Mouse (Mus musculus) limb, embryonic 14.5 days (tissue): ENCODE data around the gene Myzap. TPM values are rescaled to one million over a fixed set of nuclear protein-coding genes. Genes with fewer than 3 reads are reported as not detected.

Source experiments
- ATAC-seq: fragments of 200-750 bp; cut with Nextera tagmentation; 2 replicates; pipeline ENCODE4 v1.8.0; 2017; ENCODE audit warnings: low read depth, moderate number of reproducible peaks, moderate TSS enrichment; ENCODE audit not compliant: low FRiP score
- DNase-seq: peaks from one replicate; pipeline ENCODE4 v3.0.0-alpha.2; 2015; ENCODE audit warnings: low spot score
- H3K27ac ChIP-seq: fragments of 300-500 bp; sonication (generic); replicated peaks from 2 replicates; pipeline ENCODE4 v1.5.1; 2014; ENCODE audit warnings: low read depth, mild to moderate bottlenecking, low read length, moderate library complexity, mixed read lengths
- H3K27me3 ChIP-seq: fragments of 300-500 bp; sonication (generic); 2 replicates; pipeline ENCODE4 v1.6.1; 2014; ENCODE audit warnings: low read length, mixed read lengths; ENCODE audit not compliant: control insufficient read depth, insufficient read depth
- H3K36me3 ChIP-seq: fragments of 300-500 bp; sonication (generic); 2 replicates; pipeline ENCODE4 v1.6.1; 2014; ENCODE audit warnings: mild to moderate bottlenecking, low read length, moderate library complexity, mixed read lengths; ENCODE audit not compliant: control insufficient read depth, insufficient read depth
- H3K4me1 ChIP-seq: fragments of 300-500 bp; sonication (generic); 2 replicates; pipeline ENCODE4 v1.6.1; 2014; ENCODE audit warnings: antibody characterized with exemption, low read length, mixed read lengths; ENCODE audit not compliant: control insufficient read depth, insufficient read depth
- H3K4me2 ChIP-seq: fragments of 300-500 bp; sonication (generic); replicated peaks from 2 replicates; pipeline ENCODE4 v1.6.1; 2014; ENCODE audit warnings: low read depth, mild to moderate bottlenecking, low read length, moderate library complexity; ENCODE audit not compliant: severe bottlenecking
- H3K4me3 ChIP-seq: fragments of 300-500 bp; sonication (generic); replicated peaks from 2 replicates; pipeline ENCODE4 v1.5.1; 2014; ENCODE audit warnings: low read length
- H3K9ac ChIP-seq: fragments of 300-500 bp; sonication (generic); 2 replicates; pipeline ENCODE4 v1.6.1; 2014; ENCODE audit warnings: mild to moderate bottlenecking, low read depth, low read length, moderate library complexity; ENCODE audit not compliant: severe bottlenecking
- H3K9me3 ChIP-seq: fragments of 300-500 bp; sonication (generic); 2 replicates; pipeline ENCODE4 v1.6.1; 2016; ENCODE audit warnings: low read length; ENCODE audit not compliant: control insufficient read depth
- POLR2A ChIP-seq: fragments of 200-500 bp; IDR thresholded peaks from 2 replicates; pipeline ENCODE4 v1.8.0; 2012; ENCODE audit warnings: inconsistent platforms, mild to moderate bottlenecking, moderate library complexity, borderline replicate concordance; ENCODE audit not compliant: insufficient read depth, insufficient read length; ENCODE audit errors: extremely low read depth
- WGBS: fragments of 180-500 bp; shearing (Covaris S2); extraction: QIAGEN DNeasy Blood & Tissue Kit; methylation state at CpG from one replicate; pipeline ENCODE4 v1.1.7; 2014; 5-methylcytosine and 5-hydroxymethylcytosine counted together
- polyA plus RNA-seq, 2 experiments: library from polyadenylated mRNA; depleted of rRNA in 1 of 2; stranded (reverse) in 1 of 2; unstranded in 1 of 2; fragments of >200 nt; fragmentation: Nextera tagmentation in 1 of 2; extraction: Ambion mirVana in 1 of 2; gene quantifications; 2 replicates each; pipeline versions ENCODE4 v1.2.1 to v1.2.3; 2012 to 2014

Myzap gene
- polyA plus RNA-seq, 2 experiments, result 16.1 to 33.1 TPM

GRCm38 (mm10) chr9:71614643-71615042, 22.5 kb upstream of the Myzap start:
- no peaks in the 10 kb centered on the region for H3K36me3 ChIP-seq
- no peak overlapping the region for H3K4me2 ChIP-seq
- TF ChIP-seq POLR2A, result no peak
- H3K27ac ChIP-seq, result no peak overlapping the region
- H3K27me3 ChIP-seq, result no peaks in the 10 kb centered on the region
- H3K9ac ChIP-seq, result no peak overlapping the region
- H3K9me3 ChIP-seq, result no peaks in the 10 kb centered on the region
- DNase-seq (no peak), ATAC-seq (no peak)
- no peak overlapping the region for H3K4me3 ChIP-seq
- WGBS, result 15% methylated on average over 2 of the region's 2 CpGs
- peaks cover 2% of the 10 kb centered on the region for H3K4me1 ChIP-seq

GRCm38 (mm10) chr9:71612981-71613380, 20.8 kb upstream of the Myzap start:
- Histone ChIP-seq H3K4me3 (no peak overlapping the region), H3K9ac (no peak overlapping the region), H3K27me3 (no peaks in the 10 kb centered on the region), H3K4me2 (no peak overlapping the region), H3K9me3 (no peaks in the 10 kb centered on the region), H3K27ac (no peak overlapping the region), H3K36me3 (no peaks in the 10 kb centered on the region), H3K4me1 (peaks cover 11% of the 10 kb centered on the region)
- DNase-seq, result no peak
- no peak for TF ChIP-seq POLR2A
- no peak for ATAC-seq
- WGBS, result 91% methylated on average over 6 of the region's 6 CpGs

- H3K27ac ChIP-seq, result no peak overlapping the region
- DNase-seq (no peak), ATAC-seq (no peak)
- no peak for TF ChIP-seq POLR2A
- H3K4me2 ChIP-seq, result no peak overlapping the region
- H3K4me3 ChIP-seq, result no peak overlapping the region
- H3K4me1 ChIP-seq, result peaks cover 11% of the 10 kb centered on the region
- 56% methylated on average over 4 of the region's 4 CpGs for WGBS
- no peaks in the 10 kb centered on the region for H3K36me3 ChIP-seq
- H3K9ac ChIP-seq, result no peak overlapping the region
- H3K27me3 ChIP-seq, result no peaks in the 10 kb centered on the region
- H3K9me3 ChIP-seq, result no peaks in the 10 kb centered on the region
These were observed 19.7 kb upstream of the Myzap start for GRCm38 (mm10) chr9:71611876-71612275.

GRCm38 (mm10) chr9:71609010-71609409, 16.9 kb upstream of the Myzap start:
- Histone ChIP-seq H3K9me3 (no peaks in the 10 kb centered on the region), H3K4me1 (peaks cover 11% of the 10 kb centered on the region), H3K4me2 (no peak overlapping the region), H3K27ac (no peak overlapping the region), H3K4me3 (no peak overlapping the region), H3K27me3 (no peaks in the 10 kb centered on the region), H3K36me3 (no peaks in the 10 kb centered on the region), H3K9ac (no peak overlapping the region)
- DNase-seq (no peak), ATAC-seq (no peak)
- no peak for TF ChIP-seq POLR2A
- WGBS, result 59% methylated on average over 6 of the region's 6 CpGs

GRCm38 (mm10) chr9:71606296-71607057, 14.3 kb upstream of the Myzap start:
- no peak for ATAC-seq
- Histone ChIP-seq H3K4me2 (no peak overlapping the region), H3K9me3 (no peaks in the 10 kb centered on the region), H3K27ac (no peak overlapping the region), H3K36me3 (no peaks in the 10 kb centered on the region), H3K4me1 (peaks cover 11% of the 10 kb centered on the region), H3K27me3 (no peaks in the 10 kb centered on the region), H3K9ac (no peak overlapping the region), H3K4me3 (no peak overlapping the region)
- WGBS, result 72% methylated on average over 13 of the region's 13 CpGs
- no peak for TF ChIP-seq POLR2A
- no peak for DNase-seq
